Mouse (Mus musculus) retina, postnatal 7 days (tissue): Measurements from ENCODE around the gene Steap2.
A peak's percentile ranks its signal among the peaks of the same experiment; 100 is the strongest.
"Not testable (repeated sequence)": the region's sequence is repeated elsewhere in the genome, so short reads cannot be mapped to it uniquely, and the experiment has no call there.

ENCODE experiments used
- DNase-seq: peaks from one replicate; pipeline ENCODE4 v3.0.0-alpha.2; 2012; ENCODE audit warnings: low read depth, low spot score

Gene Steap2

DNA sequence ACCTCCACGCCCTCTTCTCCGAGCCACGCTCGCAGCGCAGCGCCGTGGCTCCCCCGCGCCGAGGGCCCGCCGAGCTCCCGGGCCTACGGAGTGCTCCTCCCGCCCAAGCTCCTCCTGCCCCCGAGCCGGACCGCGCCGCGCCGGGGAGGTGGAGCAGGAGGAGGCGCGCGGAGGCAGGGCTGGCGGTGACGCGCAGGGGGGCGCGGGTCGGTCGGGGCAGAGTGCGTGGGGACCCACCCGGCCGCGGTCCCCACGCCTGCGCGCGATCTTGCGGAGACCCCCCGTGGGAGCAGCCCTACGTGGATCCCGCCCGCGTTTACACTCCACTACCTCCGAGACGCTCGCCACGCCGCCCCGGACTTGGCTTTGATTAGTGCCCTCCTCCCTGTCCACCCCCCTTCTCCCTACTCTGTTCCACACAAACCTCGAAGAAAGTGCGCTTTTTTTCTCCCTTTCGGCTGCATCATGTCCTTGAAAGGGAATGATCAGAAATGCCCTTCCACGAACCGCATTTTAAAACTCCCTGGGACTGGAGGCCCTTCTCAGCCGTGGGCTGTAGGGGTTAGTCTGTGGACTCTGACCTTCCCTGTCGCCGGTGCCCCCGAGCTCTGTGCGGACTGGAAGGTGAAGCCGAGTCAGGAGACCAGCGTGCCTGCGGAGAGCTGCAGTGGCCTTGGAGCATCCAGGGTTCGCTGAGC, at the start of gene Steap2:
Gene Steap2, minus strand, starts transcription at position 623 of the 698 bp plus-strand sequence.
- peak; percentile 42 for DNase-seq

DNA sequence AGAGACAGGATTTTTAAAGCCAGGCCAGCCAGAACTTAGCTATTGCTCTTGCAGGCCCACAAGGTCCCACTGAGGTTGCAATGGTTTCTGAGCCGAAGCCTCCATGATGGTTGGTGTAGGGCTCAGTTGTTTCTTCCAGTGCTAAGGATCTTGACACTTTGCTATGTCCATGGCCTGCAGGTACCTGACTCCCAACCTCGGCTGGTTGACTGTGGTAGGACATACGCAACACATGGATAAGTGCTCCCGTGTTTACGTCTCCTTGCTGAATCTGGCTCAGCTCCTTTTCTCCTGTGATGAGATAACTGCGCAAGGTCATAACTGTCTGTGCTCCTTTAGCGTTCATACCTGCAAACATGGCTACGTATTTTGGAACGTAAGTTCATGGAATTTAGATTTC, 40.1 kb upstream of the Steap2 start:
- DNase-seq: no peak

DNA sequence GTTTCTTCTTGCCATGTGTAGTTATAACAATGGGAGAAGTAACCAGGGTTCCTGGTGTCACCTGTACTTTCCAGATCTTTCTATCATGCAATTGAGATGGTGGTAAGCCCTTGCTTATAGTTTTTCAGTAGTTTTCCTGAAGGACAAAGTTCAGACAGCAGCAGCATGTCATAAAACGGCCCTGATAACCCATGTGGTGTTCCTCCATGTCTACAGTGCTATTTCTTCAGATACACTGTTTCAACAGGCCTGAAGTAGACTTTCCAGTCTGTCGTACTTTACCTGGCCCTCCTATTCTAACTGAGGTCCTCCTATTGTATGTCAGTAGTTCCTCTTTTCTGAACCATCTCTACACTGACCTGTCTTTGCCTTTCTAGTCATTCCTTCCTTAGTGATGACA, 38.5 kb upstream of the Steap2 start:
- DNase-seq: no peak

DNA sequence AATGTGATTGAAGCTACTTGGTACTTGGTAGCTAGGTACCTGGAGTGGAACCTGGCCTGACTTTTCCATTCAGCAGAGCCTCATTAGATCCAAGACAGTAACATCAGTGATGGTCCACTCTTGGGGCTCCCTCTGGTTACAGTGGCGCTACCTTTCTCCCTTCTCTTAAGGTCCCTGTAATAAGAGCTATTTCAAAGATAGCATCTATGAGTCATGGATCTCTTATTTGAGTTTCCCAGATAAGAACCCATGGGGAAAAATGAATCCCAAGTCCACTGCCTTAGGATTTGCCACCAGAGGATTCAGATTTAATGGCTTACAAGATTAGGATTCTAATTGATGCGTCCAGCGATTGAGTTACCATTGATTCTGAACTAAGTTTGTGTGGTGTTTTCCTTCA, 37.8 kb upstream of the Steap2 start:
- no peak for DNase-seq

DNA sequence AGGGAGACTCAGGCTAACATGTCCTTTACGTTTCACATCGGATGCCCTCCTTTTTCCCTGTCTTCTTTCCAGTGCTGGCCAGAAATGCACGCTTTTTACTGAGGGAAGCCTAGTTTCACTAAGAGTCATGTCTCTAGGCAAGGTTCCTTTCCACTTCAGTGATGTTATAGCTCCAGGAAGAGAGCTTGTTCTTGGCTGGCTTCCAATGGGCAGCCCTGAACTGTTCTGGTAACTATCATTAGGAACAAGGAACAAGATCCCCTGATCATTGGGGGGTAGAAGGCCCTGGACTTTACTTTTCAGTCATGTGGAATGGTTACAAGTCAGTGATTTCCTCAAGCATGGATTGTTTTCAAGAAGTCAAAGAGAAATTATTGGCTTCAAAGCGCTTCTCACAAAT, 35.5 kb upstream of the Steap2 start:
- DNase-seq: no peak

DNA sequence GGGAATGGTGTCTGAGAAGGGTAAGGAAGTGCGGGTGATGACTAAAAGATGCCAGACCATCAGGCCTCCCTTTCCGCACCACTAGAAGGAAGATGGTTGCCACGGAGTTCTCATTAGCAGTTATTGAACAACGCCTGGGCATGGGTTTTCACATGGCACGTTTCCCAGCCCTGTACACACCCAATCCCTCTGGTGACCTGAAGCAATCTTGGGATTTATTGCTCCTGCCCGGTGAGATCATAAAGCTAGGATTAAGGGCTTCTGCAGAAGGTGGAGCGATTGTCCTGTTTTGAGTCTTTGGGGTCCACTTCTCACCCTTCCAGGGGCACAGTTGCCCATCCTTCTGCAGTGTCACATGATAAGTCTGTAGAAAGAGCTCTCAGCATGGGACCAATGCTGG, 27.8 kb upstream of the Steap2 start:
- no peak for DNase-seq

DNA sequence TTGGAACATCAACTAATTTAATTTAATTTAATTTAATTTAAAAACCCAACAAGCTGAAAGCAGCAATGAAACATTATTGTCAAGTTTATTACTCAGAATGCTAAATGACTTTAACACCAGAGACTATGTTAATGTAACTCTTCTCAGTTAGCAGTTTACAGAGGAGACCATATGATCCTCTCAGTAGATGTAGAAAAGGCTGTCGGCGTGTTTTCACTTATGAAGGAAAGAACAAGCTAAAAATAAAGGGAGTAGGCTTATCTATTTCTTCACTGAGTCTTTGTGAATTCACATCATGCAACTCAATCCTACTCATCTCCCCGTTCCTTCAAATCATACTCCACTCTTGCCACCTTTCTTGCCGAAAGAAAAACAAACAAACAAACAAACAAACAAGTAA, 16.7 kb upstream of the Steap2 start:
- no peak for DNase-seq

DNA sequence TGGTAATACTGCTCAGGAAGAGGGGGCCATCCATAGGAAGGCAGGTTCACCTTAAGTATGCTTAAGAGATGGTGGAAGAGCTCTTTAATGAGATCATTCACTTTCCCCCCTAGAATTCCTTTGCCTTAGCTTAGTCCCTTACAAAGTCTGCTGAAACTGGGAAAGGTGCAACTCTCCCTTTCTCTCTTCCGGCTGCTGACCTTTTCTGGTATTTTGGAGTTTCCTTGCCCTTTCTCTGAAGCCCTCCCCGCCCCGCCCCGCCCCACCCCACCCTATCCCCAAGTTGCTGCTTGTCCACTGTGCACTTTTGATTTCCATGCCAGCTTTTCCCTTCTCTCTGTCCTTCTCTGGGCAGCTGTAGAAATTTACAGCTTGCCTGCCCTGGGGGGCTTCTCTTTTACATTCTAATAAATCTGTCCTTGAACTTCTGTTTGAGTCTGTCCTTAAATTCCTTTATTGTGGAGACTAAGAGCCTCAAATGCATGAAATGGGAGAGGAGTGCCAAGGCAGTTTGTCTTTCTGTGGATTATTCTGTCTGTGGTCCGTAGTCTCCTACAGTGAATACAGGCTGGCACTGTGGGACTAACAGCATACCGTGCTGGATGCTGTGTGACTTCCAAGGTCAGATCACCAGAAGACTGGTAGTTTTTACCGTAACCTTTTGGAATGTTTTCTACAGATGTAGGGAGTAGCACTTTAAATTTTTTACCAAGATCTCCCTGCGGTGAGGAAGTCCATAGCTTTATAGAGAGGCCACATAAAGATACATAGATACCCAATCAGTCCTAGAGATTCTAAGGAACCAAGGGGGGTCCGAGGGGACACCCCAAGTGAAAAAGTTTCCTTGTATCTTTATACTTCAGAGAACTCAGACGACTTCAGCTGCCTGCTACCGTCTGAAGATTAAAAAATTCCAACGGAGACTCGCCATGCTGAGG, 13.2 kb upstream of the Steap2 start:
- DNase-seq: no peak

DNA sequence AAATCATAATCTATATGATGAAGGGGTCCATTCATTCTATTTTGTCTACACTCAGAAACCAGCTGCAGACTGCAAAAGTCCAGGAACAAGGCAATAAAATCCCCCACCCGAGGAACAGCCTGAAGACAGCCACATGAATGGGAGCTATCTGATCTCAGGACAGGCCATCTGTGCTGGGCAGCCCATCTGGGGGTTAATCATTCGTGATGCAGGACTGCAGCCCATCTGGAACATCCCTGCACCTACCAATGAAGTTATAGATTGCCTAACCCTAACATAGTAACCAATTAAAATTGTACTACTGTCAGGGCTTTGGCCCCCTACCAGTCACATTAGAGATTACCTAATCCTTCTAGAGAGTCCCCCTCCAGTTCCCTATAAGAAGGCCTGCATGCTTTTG, 10.6 kb upstream of the Steap2 start:
- no peak for DNase-seq

DNA sequence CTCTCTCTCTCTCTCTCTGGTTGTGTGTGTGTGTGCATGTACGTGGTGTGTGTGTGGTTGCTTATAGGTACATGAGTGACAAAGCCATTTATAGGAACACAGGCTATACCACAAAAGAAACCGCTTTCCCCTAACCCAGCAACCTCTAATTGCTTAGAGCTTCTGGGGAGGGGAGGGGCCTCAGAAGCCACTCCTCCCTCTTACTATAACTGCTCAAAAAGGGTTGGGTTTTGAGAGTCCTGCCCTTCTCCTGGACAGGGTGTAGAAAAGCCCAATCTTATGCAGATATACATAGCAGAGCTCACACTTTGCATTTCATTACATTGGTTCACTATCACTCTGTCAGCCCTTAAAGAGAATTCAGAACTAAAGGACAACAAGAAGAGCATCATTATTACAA, 6.0 kb upstream of the Steap2 start:
- no peak for DNase-seq

DNA sequence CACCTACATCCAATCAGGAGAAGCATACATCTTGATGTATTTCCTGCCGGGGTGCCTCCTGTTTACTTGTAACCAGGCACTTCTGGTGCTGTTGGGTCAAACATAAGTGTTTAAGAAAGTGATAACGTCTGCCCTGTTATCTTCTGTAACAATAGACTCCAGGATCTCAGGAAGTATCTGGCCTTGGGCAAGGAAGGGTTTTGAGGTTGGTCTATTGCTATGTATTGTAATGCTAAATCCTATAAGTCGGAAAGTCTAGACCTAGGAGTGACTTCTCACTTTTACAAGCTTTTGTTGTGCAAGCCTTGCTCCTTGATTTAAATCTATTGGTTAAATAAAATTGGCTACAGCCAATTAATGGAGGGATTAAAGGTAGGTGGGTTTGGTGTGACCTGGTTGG, 4.5 kb upstream of the Steap2 start:
- DNase-seq: no peak

DNA sequence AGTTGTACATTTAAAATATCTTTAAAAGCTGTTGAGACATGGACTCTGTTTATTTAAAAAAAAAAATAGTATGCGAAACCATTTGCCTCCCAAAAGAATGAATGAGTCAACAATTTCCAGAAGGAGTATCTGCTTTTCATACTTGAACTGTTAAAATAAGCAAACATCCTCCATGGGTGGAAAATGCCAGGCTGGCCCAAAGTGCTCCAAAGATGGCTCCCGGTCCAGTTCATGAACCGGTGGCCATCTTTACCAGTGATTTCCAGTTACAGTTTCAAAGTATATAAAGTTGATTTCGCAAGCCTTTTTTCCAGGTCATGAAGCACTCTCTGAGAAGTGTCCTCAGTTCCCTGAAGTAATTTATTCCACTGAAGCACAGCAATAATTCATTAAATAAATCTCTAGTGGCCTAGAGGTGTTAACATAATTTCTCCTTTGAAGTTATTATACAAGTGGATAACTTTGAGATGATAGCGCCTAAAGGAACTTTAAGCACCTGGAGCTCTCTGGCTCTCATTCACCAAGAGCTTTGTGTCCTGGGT, 1.1 kb upstream of the Steap2 start:
- DNase-seq: no peak

DNA sequence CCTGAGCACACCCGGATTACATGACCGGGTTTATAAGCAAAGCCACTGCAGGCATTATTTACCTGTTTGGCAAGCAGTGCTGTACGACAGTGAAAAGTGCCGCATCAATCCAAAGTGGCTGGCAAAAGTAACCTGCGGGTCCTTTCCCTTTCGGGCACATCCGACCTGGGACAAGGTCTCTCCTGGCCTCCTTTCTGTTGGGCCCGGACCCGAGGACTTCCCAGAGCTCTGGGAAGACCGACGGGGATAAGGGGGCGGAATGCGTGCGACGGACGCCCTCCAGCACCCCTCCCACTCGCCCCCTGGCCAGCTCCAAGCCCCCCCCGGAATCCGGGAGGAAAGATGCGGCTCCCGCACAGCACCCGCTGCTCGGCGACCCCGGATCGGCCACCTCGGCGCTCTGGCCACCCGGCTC, 830 bp downstream of the Steap2 start:
- DNase-seq: no peak

DNA sequence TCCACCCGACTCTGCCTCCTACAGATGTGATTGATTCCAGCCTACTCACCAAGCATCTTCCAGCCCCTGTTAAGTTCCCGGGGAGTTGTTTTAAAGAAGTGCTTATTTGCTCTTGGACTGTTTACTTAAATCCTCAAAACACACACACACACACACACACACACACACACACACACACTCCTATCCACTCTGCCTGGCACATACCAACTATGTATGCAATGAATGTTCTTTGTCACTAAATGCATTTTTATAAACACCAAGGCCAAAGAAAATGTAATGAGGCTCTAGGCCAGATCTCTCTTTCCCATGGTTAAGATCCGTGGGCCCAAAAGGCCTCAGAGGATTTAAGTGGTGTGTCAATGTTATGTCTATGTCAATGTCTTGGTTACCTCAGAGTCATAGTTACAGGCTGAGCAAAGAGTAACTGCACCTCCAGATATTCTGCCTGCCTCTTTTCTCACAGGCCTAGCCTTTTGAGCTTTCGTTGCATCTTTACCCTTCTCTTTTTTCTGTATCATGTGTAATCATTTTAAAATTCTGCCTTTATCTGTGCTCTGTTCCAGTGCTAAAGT, 2.1 kb downstream of the Steap2 start:
- DNase-seq: no peak

DNA sequence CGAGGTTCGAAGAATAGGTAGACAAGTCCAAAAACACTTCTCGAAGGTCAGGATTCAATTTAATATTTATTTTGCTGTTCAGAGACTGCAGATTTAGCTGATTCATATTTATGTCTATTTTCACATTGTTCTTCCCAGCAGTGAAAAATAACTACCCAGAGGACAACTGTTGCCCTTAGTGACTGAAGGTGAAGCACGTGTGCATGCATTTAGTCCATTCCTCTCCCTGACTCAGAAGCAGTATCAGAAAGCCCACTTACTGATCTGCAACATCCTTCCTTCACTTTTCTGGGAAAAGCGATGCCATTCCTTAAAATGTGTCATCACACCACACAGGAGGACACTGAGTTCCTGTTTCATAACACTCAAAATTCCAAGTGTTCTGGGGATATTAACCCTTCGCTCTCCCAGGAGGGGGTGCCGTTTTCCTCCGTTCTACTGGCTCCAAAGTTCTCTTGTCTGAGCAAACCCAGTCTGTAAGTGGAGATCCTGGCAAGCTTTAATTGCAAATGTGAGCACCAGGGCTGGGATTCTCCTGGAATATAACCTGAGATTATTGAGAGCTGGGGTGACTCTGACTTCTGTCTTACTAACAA, 5.3 kb downstream of the Steap2 start:
- no peak for DNase-seq

DNA sequence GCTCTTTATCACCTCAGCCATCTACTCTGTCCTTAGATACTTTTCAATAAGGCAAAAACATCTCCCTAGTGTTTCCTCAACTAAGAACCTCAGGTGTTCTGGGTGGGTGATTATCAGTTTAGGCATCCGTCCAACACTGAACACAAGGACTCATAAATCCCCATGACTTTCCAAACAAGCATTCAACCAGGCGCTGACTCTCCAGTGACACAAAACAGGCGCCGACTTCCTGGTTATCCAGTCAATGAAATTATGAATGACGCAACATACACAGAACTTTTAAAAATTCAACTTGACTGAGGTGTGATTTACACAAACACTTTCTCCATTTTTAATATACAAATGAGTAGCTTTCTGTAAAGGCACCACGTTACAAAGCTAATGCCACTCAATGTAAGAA, 6.2 kb downstream of the Steap2 start:
- no peak for DNase-seq

DNA sequence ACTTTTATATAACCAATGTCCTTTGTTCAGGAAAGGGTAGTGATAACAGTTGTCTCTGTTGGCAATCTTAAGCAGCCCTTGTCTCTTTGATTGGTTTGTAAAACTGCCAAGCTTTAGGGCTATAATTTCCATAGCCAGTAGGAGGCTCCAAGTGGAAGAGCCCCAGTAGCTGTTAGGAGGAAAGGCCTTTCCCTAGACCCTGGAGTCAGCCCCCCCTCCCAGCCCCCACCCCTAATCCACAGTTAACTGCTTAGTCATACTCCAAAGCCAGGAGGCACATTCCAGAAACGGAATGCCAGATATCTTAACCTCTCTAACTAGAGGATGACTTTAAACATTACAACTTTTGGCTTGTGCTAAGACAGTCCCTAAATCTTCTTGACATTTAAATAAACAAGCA, 7.4 kb downstream of the Steap2 start:
- no peak for DNase-seq

DNA sequence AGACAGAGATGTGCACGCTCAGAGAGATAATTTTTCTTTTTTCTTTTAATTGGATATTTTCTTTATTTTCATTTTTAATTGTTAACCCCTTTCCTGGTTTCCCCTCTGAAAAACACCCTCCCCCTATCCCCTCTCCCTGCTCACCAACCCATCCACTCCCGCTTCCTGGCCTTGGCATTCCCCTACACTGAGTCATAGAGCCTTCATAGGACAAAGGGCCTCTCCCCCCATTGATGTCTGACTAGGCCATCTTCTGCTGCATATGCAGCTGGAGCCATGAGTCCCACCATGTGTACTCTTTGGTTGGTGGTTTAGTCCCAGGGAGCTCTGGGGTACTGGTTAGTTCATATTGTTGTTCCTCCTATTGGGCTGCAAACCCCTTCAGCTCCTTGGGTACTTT, 9.4 kb downstream of the Steap2 start:
- not testable (repeated sequence) for DNase-seq

DNA sequence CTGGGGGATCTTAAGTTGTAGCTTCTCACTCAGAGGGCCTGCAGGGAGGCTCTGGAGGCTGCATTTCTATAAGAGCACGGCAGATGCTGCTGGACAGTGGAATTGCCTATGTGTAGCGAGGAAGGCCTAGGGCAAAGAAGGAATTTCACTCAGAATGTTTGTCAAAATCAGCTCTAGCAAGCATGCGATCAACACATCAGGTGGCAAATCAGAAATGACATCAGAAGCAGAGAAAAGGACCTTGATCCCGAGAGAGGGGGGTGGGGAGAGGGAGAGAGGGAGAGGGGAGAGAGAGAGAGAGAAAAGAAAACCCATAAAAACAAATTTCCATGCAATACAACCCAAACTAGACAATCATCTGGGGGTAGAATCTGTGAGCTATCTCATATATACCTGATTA, 11.1 kb downstream of the Steap2 start:
- no peak for DNase-seq

DNA sequence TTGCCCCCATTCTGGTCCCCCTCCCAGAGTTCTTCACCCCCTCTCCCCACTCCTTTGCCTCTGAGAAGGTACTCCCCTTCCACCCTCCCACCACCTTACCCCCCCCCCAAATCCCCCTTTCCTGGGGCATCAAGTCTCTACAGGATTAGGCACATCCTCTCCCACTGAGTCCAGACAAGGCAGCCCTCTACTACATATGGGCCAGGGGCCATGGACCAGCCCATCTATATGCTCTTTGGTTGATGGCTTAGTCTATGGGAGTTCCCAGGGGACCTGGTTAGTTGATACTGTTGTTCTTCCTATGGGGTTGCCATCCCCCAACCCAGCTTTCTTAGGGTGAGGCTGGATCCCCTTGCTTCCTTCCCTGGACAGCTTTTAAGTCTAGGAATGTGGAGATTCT, 14.9 kb downstream of the Steap2 start:
- no peak for DNase-seq

DNA sequence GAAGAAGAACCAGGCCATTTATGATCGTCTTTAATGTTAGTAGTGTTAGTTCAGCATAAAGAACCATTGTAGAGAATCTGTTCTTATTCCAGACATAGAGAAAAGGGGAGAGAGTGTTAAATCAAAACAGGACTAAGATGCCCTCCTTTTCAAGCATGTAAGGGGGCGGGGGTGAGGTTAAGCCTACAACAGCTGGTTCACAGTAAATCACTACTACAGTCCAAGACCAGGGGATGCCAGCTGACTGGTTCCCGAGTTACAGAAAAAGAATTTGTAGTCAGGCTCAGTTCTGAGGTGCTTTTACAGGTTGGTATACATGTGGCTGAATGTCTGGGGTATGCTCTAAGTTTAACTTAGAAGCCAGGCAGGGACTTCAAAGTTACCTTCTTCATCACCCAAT, 18.3 kb downstream of the Steap2 start:
- DNase-seq: no peak

DNA sequence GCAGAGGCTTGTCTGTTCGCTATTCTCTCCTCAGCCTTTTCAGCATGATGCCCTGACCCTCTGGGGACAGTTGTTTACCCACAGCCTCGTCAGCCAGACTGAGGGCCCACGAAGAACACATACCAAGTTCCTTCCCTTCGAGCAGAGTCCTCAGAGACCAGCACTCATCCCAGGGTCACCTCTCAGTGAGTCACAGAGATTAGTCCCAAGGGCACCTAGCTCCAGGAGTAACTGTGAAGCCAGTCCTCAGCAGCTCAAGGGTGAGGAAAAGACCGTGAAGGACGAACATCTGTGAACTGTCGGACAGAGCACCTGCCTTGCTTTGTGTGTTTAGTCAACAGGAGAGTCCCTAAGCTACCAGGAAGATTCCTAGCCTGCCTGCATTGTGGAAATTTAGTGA, 25.5 kb downstream of the Steap2 start:
- no peak for DNase-seq
